Mouse (Mus musculus) R1 (cell line): ENCODE data around the gene Sipa1l1.

Experiments used
- DNase-seq: peaks from one replicate; pipeline ENCODE4 v3.0.0-alpha.2; 2018; ENCODE audit warnings: low read depth, low spot score

The Sipa1l1 gene

GRCm38 (mm10) chr12:82424783-82425182 lies 255.7 kb downstream of the Sipa1l1 start:
- DNase-seq = no peak

- DNase-seq = no peak
Measured at GRCm38 (mm10) chr12:82425853-82426252, 256.7 kb downstream of the Sipa1l1 start.

GRCm38 (mm10) chr12:82427416-82427815 lies 258.3 kb downstream of the Sipa1l1 start:
- DNase-seq = no peak

GRCm38 (mm10) chr12:82428466-82428865 lies 259.3 kb downstream of the Sipa1l1 start:
- DNase-seq = no peak

GRCm38 (mm10) chr12:82433311-82433710 lies 264.2 kb downstream of the Sipa1l1 start:
- DNase-seq = peak; percentile 57

GRCm38 (mm10) chr12:82434591-82434990 lies 265.5 kb downstream of the Sipa1l1 start:
- no peak for DNase-seq

- DNase-seq = no peak
Measured at GRCm38 (mm10) chr12:82441479-82441878, 272.4 kb downstream of the Sipa1l1 start.

- no peak for DNase-seq
Measured at GRCm38 (mm10) chr12:82446609-82447024, 277.5 kb downstream of the Sipa1l1 start.

- no peak for DNase-seq
Measured at GRCm38 (mm10) chr12:82448129-82448815, 279.2 kb downstream of the Sipa1l1 start.

GRCm38 (mm10) chr12:82452428-82452827 lies 283.3 kb downstream of the Sipa1l1 start:
- DNase-seq = peak; percentile 48

- DNase-seq = peak; percentile 63
Measured at GRCm38 (mm10) chr12:82454415-82454814, 285.3 kb downstream of the Sipa1l1 start.

- DNase-seq = no peak
Measured at GRCm38 (mm10) chr12:82455700-82456413, 286.7 kb downstream of the Sipa1l1 start.

GRCm38 (mm10) chr12:82456414-82456805 lies 287.3 kb downstream of the Sipa1l1 start:
- no peak for DNase-seq

- peak; percentile 28 for DNase-seq
Measured at GRCm38 (mm10) chr12:82457609-82458008, 288.5 kb downstream of the Sipa1l1 start.

- DNase-seq = no peak
Measured at GRCm38 (mm10) chr12:82458017-82458416, 288.9 kb downstream of the Sipa1l1 start.

GRCm38 (mm10) chr12:82467234-82467633 lies 298.1 kb downstream of the Sipa1l1 start:
- DNase-seq = no peak

GRCm38 (mm10) chr12:82467641-82468040 lies 298.5 kb downstream of the Sipa1l1 start:
- no peak for DNase-seq

GRCm38 (mm10) chr12:82468416-82468815 lies 299.3 kb downstream of the Sipa1l1 start:
- no peak for DNase-seq

- peak; percentile 67 for DNase-seq
Measured at GRCm38 (mm10) chr12:82469706-82470361, 300.7 kb downstream of the Sipa1l1 start.

- DNase-seq = peak; percentile 77
Measured at GRCm38 (mm10) chr12:82470362-82470936, 301.3 kb downstream of the Sipa1l1 start.

- DNase-seq = no peak
Measured at GRCm38 (mm10) chr12:82472796-82473195, 303.7 kb downstream of the Sipa1l1 start.

GRCm38 (mm10) chr12:82473238-82473637 lies 304.1 kb downstream of the Sipa1l1 start:
- DNase-seq = no peak
